Mouse (Mus musculus) lung, postnatal 0 days (tissue): ENCODE results near the gene Ppp3ca.

Experiments used
- CTCF ChIP-seq: IDR thresholded peaks from 2 replicates; pipeline ENCODE4 v1.5.1; 2016; ENCODE audit warnings: antibody characterized with exemption, mild to moderate bottlenecking
- EP300 ChIP-seq: IDR thresholded peaks from 2 replicates; pipeline ENCODE4 v1.6.1; 2016; ENCODE audit warnings: antibody characterized with exemption, mild to moderate bottlenecking, control low read depth

DNA sequence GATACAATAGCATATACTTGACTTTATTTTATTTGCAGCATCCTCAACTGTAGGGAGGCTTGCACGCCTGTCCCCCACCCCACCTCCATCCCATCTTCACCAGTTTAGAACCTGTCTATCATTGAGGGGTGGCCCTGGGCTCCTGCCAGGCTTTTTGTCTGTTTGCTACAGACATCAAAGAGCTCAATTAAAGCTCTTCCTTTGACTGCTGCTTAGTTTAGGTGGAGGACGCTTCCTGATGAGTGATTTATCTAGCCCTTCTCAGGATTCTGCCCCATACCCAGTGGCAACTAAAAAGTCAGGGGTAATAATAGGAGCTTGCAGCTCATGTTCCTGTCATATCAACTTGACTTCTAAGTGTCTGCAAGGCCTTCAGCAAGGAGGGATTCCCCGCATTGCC is 239.6 kb downstream of the Ppp3ca start:
- TF ChIP-seq CTCF: no peak
- no peak for TF ChIP-seq EP300
